ENCODE assay signal across 12 mouse cellular contexts in genomic region chr8:105874301-105874700, GRCm38 (mm10). TPM values are rescaled to one million over a fixed set of nuclear protein-coding genes. Genes with fewer than 3 reads are reported as not detected.
DNase-seq lines count a peak whose midpoint lies in the region; ATAC-seq and TF ChIP-seq lines count a peak whose summit lies in the region.
"Had no signal": no experiment of that assay in that cellular context is flagged by ENCODE, and none has a peak within 500 bp of the region (broad histone marks: within the 10 kb centered on the region; RNA-seq: fewer than 3 reads in every experiment).

No protein-coding gene starts in this region.

- peak; percentile 77 for DNase-seq in cerebellum, adult 9-10 months
- DNase-seq in cerebellum, adult 11-12 months, result no peak
- peak; percentile 21 for DNase-seq in lung, postnatal 0 days (ENCODE audit: low spot score)
- DNase-seq in lung, postnatal 14 days, result no peak
- peak; percentile 76 for DNase-seq in heart, adult 8-10 months (ENCODE audit: low spot score)
- DNase-seq in skeletal muscle tissue, adult 2 months (ENCODE audit: low read depth, low spot score), result peak; percentile 85
- no peak for DNase-seq in midbrain, postnatal 0 days (ENCODE audit: low spot score)
- DNase-seq: kidney, postnatal 10 days had no signal

- no peak overlapping the region for H3K9ac ChIP-seq in lung, postnatal 0 days (replicated peaks; ENCODE audit: low read depth)
- no peak overlapping the region for H3K9ac ChIP-seq in intestine, postnatal 0 days (ENCODE audit: low read depth, low read length)
- H3K9ac ChIP-seq in midbrain, postnatal 0 days (replicated peaks; ENCODE audit: low read length, poor library complexity, severe bottlenecking), result no peak overlapping the region
- H3K9ac ChIP-seq: neural tube, embryonic 15.5 days had no signal

- no peak overlapping the region for H3K4me2 ChIP-seq in lung, postnatal 0 days (replicated peaks; ENCODE audit: low read depth, low read length)
- no peak overlapping the region for H3K4me2 ChIP-seq in intestine, postnatal 0 days (replicated peaks; ENCODE audit: low read depth)
- no peak overlapping the region for H3K4me2 ChIP-seq in midbrain, postnatal 0 days (ENCODE audit: low read depth, low read length, poor library complexity, severe bottlenecking)
- H3K4me2 ChIP-seq: midbrain, embryonic 11.5 days; neural tube, embryonic 15.5 days had no signal

- H3K27ac ChIP-seq in lung, postnatal 0 days (ENCODE audit: low read length), result peak overlapping the region; percentile 32
- no peak overlapping the region for H3K27ac ChIP-seq in intestine, postnatal 0 days (ENCODE audit: low read depth, low read length)
- no peak overlapping the region for H3K27ac ChIP-seq in midbrain, postnatal 0 days (ENCODE audit: low read depth, low read length)
- H3K27ac ChIP-seq: neural tube, embryonic 15.5 days had no signal

- no peaks in the 10 kb centered on the region for H3K27me3 ChIP-seq in lung, postnatal 0 days (replicated peaks; ENCODE audit: insufficient read depth, low read length)
- H3K27me3 ChIP-seq in intestine, postnatal 0 days (replicated peaks; ENCODE audit: control insufficient read depth, insufficient read depth, low read length), result no peaks in the 10 kb centered on the region
- H3K27me3 ChIP-seq in midbrain, postnatal 0 days (ENCODE audit: insufficient read depth, low read length), result no peaks in the 10 kb centered on the region
- H3K27me3 ChIP-seq: neural tube, embryonic 15.5 days had no signal

- no peak overlapping the region for H3K4me3 ChIP-seq in lung, postnatal 0 days (ENCODE audit: low read depth, low read length)
- no peak overlapping the region for H3K4me3 ChIP-seq in intestine, postnatal 0 days (ENCODE audit: low read depth, low read length)
- H3K4me3 ChIP-seq in midbrain, postnatal 0 days (ENCODE audit: low read depth, low read length), result no peak overlapping the region
- H3K4me3 ChIP-seq: neural tube, embryonic 15.5 days had no signal

- no peak for TF ChIP-seq CTCF in lung, postnatal 0 days (IDR thresholded peaks at IDR 0.05)
- no peak for TF ChIP-seq CTCF in intestine, postnatal 0 days (IDR thresholded peaks at IDR 0.05; ENCODE audit: low read depth)
- no peak for TF ChIP-seq CTCF in midbrain, postnatal 0 days (IDR thresholded peaks at IDR 0.05)

- TF ChIP-seq EP300 in lung, postnatal 0 days (IDR thresholded peaks at IDR 0.05), result no peak

- no peaks in the 10 kb centered on the region for H3K4me1 ChIP-seq in lung, postnatal 0 days (ENCODE audit: insufficient read depth, low read depth, low read length)
- no peaks in the 10 kb centered on the region for H3K4me1 ChIP-seq in intestine, postnatal 0 days (replicated peaks; ENCODE audit: control insufficient read depth, insufficient read depth, low read length)
- H3K4me1 ChIP-seq in midbrain, postnatal 0 days (ENCODE audit: insufficient read depth, low read length), result no peaks in the 10 kb centered on the region
- H3K4me1 ChIP-seq: neural tube, embryonic 15.5 days had no signal

- no peaks in the 10 kb centered on the region for H3K9me3 ChIP-seq in lung, postnatal 0 days (ENCODE audit: low read length)
- H3K9me3 ChIP-seq in intestine, postnatal 0 days (ENCODE audit: control insufficient read depth), result no peaks in the 10 kb centered on the region
- no peaks in the 10 kb centered on the region for H3K9me3 ChIP-seq in midbrain, postnatal 0 days (ENCODE audit: low read length)
- H3K9me3 ChIP-seq: neural tube, embryonic 15.5 days had no signal

- ATAC-seq in lung, postnatal 0 days, result peak; percentile 77
- ATAC-seq in intestine, postnatal 0 days, result no peak
- no peak for ATAC-seq in midbrain, postnatal 0 days (ENCODE audit: low FRiP score)

- WGBS in lung, postnatal 0 days, result 60% methylated on average over 6 of the region's 6 CpGs
- WGBS in intestine, postnatal 0 days, result 76% methylated on average over 6 of the region's 6 CpGs
- WGBS in midbrain, postnatal 0 days, result 90% methylated on average over 6 of the region's 6 CpGs

- H3K36me3 ChIP-seq in lung, postnatal 0 days (ENCODE audit: insufficient read depth, low read length), result peaks cover 18% of the 10 kb centered on the region; the same call in 1 of the 2 replicates
- H3K36me3 ChIP-seq in intestine, postnatal 0 days (ENCODE audit: control insufficient read depth, insufficient read depth), result peaks cover 47% of the 10 kb centered on the region
- peaks cover 40% of the 10 kb centered on the region for H3K36me3 ChIP-seq in midbrain, postnatal 0 days (ENCODE audit: insufficient read depth, low read length)

RNA-seq across cellular contexts. Expression of gene Edc4, which starts 6.4 kb away (rescaled TPM):
- 17.4 and 19.8 TPM in 2 replicates for polyA plus RNA-seq in lung, postnatal 0 days (2015; fragmentation: Nextera tagmentation; extraction: Ambion mirVana)
- 10 to 100 TPM; 23.6 to 25.6 (median 24.2) TPM for total RNA-seq in heart, adult 8-10 months (2022)
- polyA plus RNA-seq in intestine, postnatal 0 days (2015; fragmentation: Nextera tagmentation; extraction: Ambion mirVana), result 9.8 and 11.5 TPM in 2 replicates
- total RNA-seq in midbrain, postnatal 0 days (2014; rRNA removed), result 100 and 125 TPM in 2 replicates
- polyA plus RNA-seq in midbrain, postnatal 0 days (2015; fragmentation: Nextera tagmentation; extraction: Ambion mirVana), result 45.2 and 45.4 TPM in 2 replicates

RNA-seq across cellular contexts. Expression of gene Nutf2, which starts 13.9 kb away (rescaled TPM):
- polyA plus RNA-seq in lung, postnatal 0 days (2015; fragmentation: Nextera tagmentation; extraction: Ambion mirVana), result 82.3 and 97.4 TPM in 2 replicates
- 10 to 100 TPM; 16.4 to 44.3 (median 30.6) TPM for total RNA-seq in heart, adult 8-10 months (2022)
- 87.7 and 97.3 TPM in 2 replicates for polyA plus RNA-seq in intestine, postnatal 0 days (2015; fragmentation: Nextera tagmentation; extraction: Ambion mirVana)
- total RNA-seq in midbrain, postnatal 0 days (2014; rRNA removed), result 60.7 and 65.2 TPM in 2 replicates
- 109 and 137 TPM in 2 replicates for polyA plus RNA-seq in midbrain, postnatal 0 days (2015; fragmentation: Nextera tagmentation; extraction: Ambion mirVana)

RNA-seq across cellular contexts. Expression of gene Nrn1l, which starts 19.1 kb away (rescaled TPM):
- polyA plus RNA-seq in lung, postnatal 0 days (2015; fragmentation: Nextera tagmentation; extraction: Ambion mirVana), result 0.27 and 0.48 TPM in 2 replicates
- total RNA-seq in heart, adult 8-10 months (2022), result 1 to 10 TPM in 1 of 4 experiments, under 1 TPM in 3; 0.49 to 1.1 (median 0.85) TPM
- 0.35 TPM in 1 of 2 replicates, not detected in the other for polyA plus RNA-seq in intestine, postnatal 0 days (2015; fragmentation: Nextera tagmentation; extraction: Ambion mirVana)
- 1.3 and 1.9 TPM in 2 replicates for total RNA-seq in midbrain, postnatal 0 days (2014; rRNA removed)
- 1.3 TPM in 2 replicates for polyA plus RNA-seq in midbrain, postnatal 0 days (2015; fragmentation: Nextera tagmentation; extraction: Ambion mirVana)
- polyA plus RNA-seq: liver, embryonic 16.5 days had no signal

RNA-seq across cellular contexts. Expression of gene Thap11, which starts 19.4 kb away (rescaled TPM):
- 46.3 and 50.1 TPM in 2 replicates for polyA plus RNA-seq in lung, postnatal 0 days (2015; fragmentation: Nextera tagmentation; extraction: Ambion mirVana)
- 10 to 100 TPM; 26.4 to 30.7 (median 28.0) TPM for total RNA-seq in heart, adult 8-10 months (2022)
- polyA plus RNA-seq in intestine, postnatal 0 days (2015; fragmentation: Nextera tagmentation; extraction: Ambion mirVana), result 28.3 and 29.2 TPM in 2 replicates
- 52.0 and 80.1 TPM in 2 replicates for total RNA-seq in midbrain, postnatal 0 days (2014; rRNA removed)
- polyA plus RNA-seq in midbrain, postnatal 0 days (2015; fragmentation: Nextera tagmentation; extraction: Ambion mirVana), result 40.1 and 42.9 TPM in 2 replicates

RNA-seq across cellular contexts. Expression of gene Cenpt, which starts 21.2 kb away (rescaled TPM):
- polyA plus RNA-seq in lung, postnatal 0 days (2015; fragmentation: Nextera tagmentation; extraction: Ambion mirVana), result 14.3 and 15.9 TPM in 2 replicates
- 1 to 10 TPM; 2.0 to 2.6 (median 2.5) TPM for total RNA-seq in heart, adult 8-10 months (2022)
- 8.5 and 9.3 TPM in 2 replicates for polyA plus RNA-seq in intestine, postnatal 0 days (2015; fragmentation: Nextera tagmentation; extraction: Ambion mirVana)
- 44.8 and 48.6 TPM in 2 replicates for total RNA-seq in midbrain, postnatal 0 days (2014; rRNA removed)
- 45.2 and 48.7 TPM in 2 replicates for polyA plus RNA-seq in midbrain, postnatal 0 days (2015; fragmentation: Nextera tagmentation; extraction: Ambion mirVana)

Comparison
In these comparisons a context has a peak if more than half of its experiments do, and no peak if none do; other contexts are left out.
1. DNase-seq: peak in cerebellum, adult 9-10 months (single experiment), lung, postnatal 0 days (single experiment), heart, adult 8-10 months (single experiment) and skeletal muscle tissue, adult 2 months (single experiment); none in cerebellum, adult 11-12 months (single experiment), lung, postnatal 14 days (single experiment) and midbrain, postnatal 0 days (single experiment).